Mouse (Mus musculus) heart, postnatal 0 days (tissue): ENCODE results near the gene Tpbg.

Experiments
- CTCF ChIP-seq: IDR thresholded peaks from 2 replicates; pipeline ENCODE4 v1.5.1; 2016; ENCODE audit warnings: antibody characterized with exemption, control low read depth, low read depth
- EP300 ChIP-seq: IDR thresholded peaks from 2 replicates; pipeline ENCODE4 v1.6.1; 2016; ENCODE audit warnings: antibody characterized with exemption, low read depth

GRCm38 (mm10) chr9:85856511-85856910 lies 14.3 kb downstream of the Tpbg start:
- TF ChIP-seq CTCF (no peak), EP300 (no peak)
